Comparison of ENCODE assay signal across 8 mouse cellular contexts in genomic region chr3:14381421-14381992, GRCm38 (mm10).
DNase-seq lines count a peak whose midpoint lies in the region; ATAC-seq and TF ChIP-seq lines count a peak whose summit lies in the region.

No protein-coding gene starts in this region.

- H3K4me1 ChIP-seq in ES-E14 (ENCODE audit: control insufficient read depth in 2 of 2, insufficient read depth in 2 of 2, low read length in 2 of 2, poor library complexity in 1 of 2) = no peaks in the 10 kb centered on the region
- peaks cover 5% of the 10 kb centered on the region; the same call in 1 of the 2 replicates for H3K4me1 ChIP-seq in forebrain, embryonic 10.5 days
- 0 out of 2 replicates have a peak, but pooled peaks cover 4% of the 10 kb centered on the region for H3K4me1 ChIP-seq in hindbrain, embryonic 12.5 days
- no peaks in the 10 kb centered on the region for H3K4me1 ChIP-seq in lung, embryonic 15.5 days

- peak overlapping the region in 1 of 2 experiments; percentile 35; a peak in 1 of 4 replicates for H3K4me3 ChIP-seq in ES-E14 (ENCODE audit: insufficient read depth in 1 of 2, low read depth in 1 of 2, low read length in 2 of 2, poor library complexity in 1 of 2, severe bottlenecking in 1 of 2)
- H3K4me3 ChIP-seq in forebrain, embryonic 10.5 days = peak overlapping the region; percentile 34
- peak overlapping the region; percentile 10; the same call in 1 of the 2 replicates for H3K4me3 ChIP-seq in hindbrain, embryonic 12.5 days
- 0 out of 2 replicates have a peak overlapping the region, but pooled peaks have one; percentile 17 for H3K4me3 ChIP-seq in lung, embryonic 15.5 days

- H3K9me3 ChIP-seq in ES-E14 (ENCODE audit: control insufficient read depth, insufficient read depth, low read depth, low read length) = no peaks in the 10 kb centered on the region
- H3K9me3 ChIP-seq in forebrain, embryonic 10.5 days = no peaks in the 10 kb centered on the region
- H3K9me3 ChIP-seq in hindbrain, embryonic 12.5 days (replicated peaks) = no peaks in the 10 kb centered on the region
- H3K9me3 ChIP-seq in lung, embryonic 15.5 days = no peaks in the 10 kb centered on the region

- H3K27ac ChIP-seq in ES-E14 (ENCODE audit: insufficient read depth, low read depth, low read length, poor library complexity, severe bottlenecking) = no peak overlapping the region
- no peak overlapping the region for H3K27ac ChIP-seq in forebrain, embryonic 10.5 days
- H3K27ac ChIP-seq in hindbrain, embryonic 12.5 days = no peak overlapping the region
- no peak overlapping the region for H3K27ac ChIP-seq in lung, embryonic 15.5 days

- H3K4me2 ChIP-seq in hindbrain, embryonic 12.5 days (replicated peaks) = peak overlapping the region; percentile 42
- peak overlapping the region; percentile 45 for H3K4me2 ChIP-seq in lung, embryonic 15.5 days

- no peaks in the 10 kb centered on the region for H3K36me3 ChIP-seq in ES-E14 (ENCODE audit: control insufficient read depth, insufficient read depth, low read length, poor library complexity, severe bottlenecking)
- H3K36me3 ChIP-seq in forebrain, embryonic 10.5 days (replicated peaks) = no peaks in the 10 kb centered on the region
- no peaks in the 10 kb centered on the region for H3K36me3 ChIP-seq in hindbrain, embryonic 12.5 days
- no peaks in the 10 kb centered on the region for H3K36me3 ChIP-seq in lung, embryonic 15.5 days

- 16% methylated on average over 18 of the region's 18 CpGs for WGBS in forebrain, embryonic 10.5 days
- WGBS in hindbrain, embryonic 12.5 days = 12% methylated on average over 18 of the region's 18 CpGs
- 7% methylated on average over 18 of the region's 18 CpGs for WGBS in lung, embryonic 15.5 days

- H3K9ac ChIP-seq in ES-E14 (ENCODE audit: insufficient read depth, low read depth, low read length, poor library complexity, severe bottlenecking) = no peak overlapping the region
- H3K9ac ChIP-seq in hindbrain, embryonic 12.5 days = no peak overlapping the region
- no peak overlapping the region for H3K9ac ChIP-seq in lung, embryonic 15.5 days

- in situ Hi-C loops in ES-E14 (cut with MboI; ENCODE audit: low sequenced_read_pairs in 2 of 2, unreplicated experiment in 2 of 2) = loop anchor here in 1 of 2 experiments (25.0 kb wide), 1 partner anchor 281 kb away; no protein-coding TSS in a partner anchor

- peak; percentile 53 for TF ChIP-seq CTCF in brain, embryonic 14.5 days (IDR thresholded peaks at IDR 0.05; ENCODE audit: borderline replicate concordance, extremely low read depth, insufficient read depth, insufficient read length)

- no peaks in the 10 kb centered on the region for H3K27me3 ChIP-seq in forebrain, embryonic 10.5 days (ENCODE audit: poor library complexity, severe bottlenecking)
- H3K27me3 ChIP-seq in hindbrain, embryonic 12.5 days = no peaks in the 10 kb centered on the region
- no peaks in the 10 kb centered on the region for H3K27me3 ChIP-seq in lung, embryonic 15.5 days

- peak; percentile 95 for ATAC-seq in hindbrain, embryonic 12.5 days (ENCODE audit: low FRiP score)
- peak; percentile 83 for ATAC-seq in lung, embryonic 15.5 days (ENCODE audit: borderline replicate concordance, extremely low read depth, low FRiP score, low TSS enrichment)

- DNase-seq in ES-E14 (ENCODE audit: low read depth, low spot score) = peak; percentile 56
- DNase-seq in brain, embryonic 14.5 days (ENCODE audit: low read depth) = peak; percentile 86
- peak; percentile 69 for DNase-seq in forebrain, embryonic 10.5 days (ENCODE audit: extremely low spot score, low spot score)
- DNase-seq in layer of hippocampus, adult 9-11 months = peak; percentile 38
- DNase-seq in retina, adult 2 months (ENCODE audit: low read depth, low spot score) = peak; percentile 9
- peak; percentile 59 for DNase-seq in urinary bladder, postnatal 25 days (ENCODE audit: low spot score)

- no peak for TF ChIP-seq POLR2A in brain, embryonic 14.5 days (IDR thresholded peaks at IDR 0.05; ENCODE audit: borderline replicate concordance, extremely low read depth, insufficient read depth, insufficient read length, poor library complexity, severe bottlenecking)

TF ChIP-seq in ES-E14, 5 proteins besides CTCF, POLR2A, EP300 and RAD21:
- TF ChIP-seq ZC3H11A (IDR thresholded peaks at IDR 0.05; ENCODE audit: borderline replicate concordance, low read depth, low read length) (peak; percentile 95), HCFC1 (IDR thresholded peaks at IDR 0.05; ENCODE audit: borderline replicate concordance, insufficient read depth, low read length) (no peak)

Comparison
In these comparisons a context has a peak if more than half of its experiments do, and no peak if none do; other contexts are left out.
1. DNase-seq: peak in every context shown above with its lines; median percentile 86 in brain, embryonic 14.5 days; 69 in forebrain, embryonic 10.5 days; 59 in urinary bladder, postnatal 25 days; 56 in ES-E14; 38 in layer of hippocampus, adult 9-11 months; 9 in retina, adult 2 months.